Mouse (Mus musculus): ENCODE measurements around the gene Acss1. TPM values are rescaled to one million over a fixed set of nuclear protein-coding genes. Genes with fewer than 3 reads are reported as not detected.

Gene Acss1
- polyA plus RNA-seq, 1 experiment: not detected

GRCm38 (mm10) chr2:150688541-150689186 lies 20.4 kb upstream of the Acss1 start:
- Histone ChIP-seq H3K79me2 (ENCODE audit: control insufficient read depth, insufficient read depth) (no peaks in the 10 kb centered on the region), H3K4me3 (ENCODE audit: insufficient read depth, poor library complexity, severe bottlenecking) (no peak overlapping the region), H3ac (ENCODE audit: control insufficient read depth, insufficient read length, low read depth) (no peak overlapping the region), H3K79me3 (ENCODE audit: low read depth) (no peaks in the 10 kb centered on the region), H3K36me3 (ENCODE audit: control insufficient read depth, insufficient read depth) (no peaks in the 10 kb centered on the region), H3K27me3 (ENCODE audit: control insufficient read depth, insufficient read depth, insufficient read length) (peaks cover 45% of the 10 kb centered on the region)
- TF ChIP-seq CTCF (IDR thresholded peaks at IDR 0.05; ENCODE audit: control insufficient read depth, insufficient read depth, insufficient read length): no peak
- no peak for TF ChIP-seq CEBPB (IDR thresholded peaks at IDR 0.05; ENCODE audit: low read depth)
- no peak for TF ChIP-seq MYOD1 (IDR thresholded peaks at IDR 0.05; ENCODE audit: control insufficient read depth, insufficient read length, low read depth)
- no peak for TF ChIP-seq MAX (IDR thresholded peaks at IDR 0.05)
- no peak for TF ChIP-seq FOSL1 (IDR thresholded peaks at IDR 0.05; ENCODE audit: insufficient read depth, low read length, poor library complexity, severe bottlenecking)
- no peak for TF ChIP-seq MYOG (IDR thresholded peaks at IDR 0.05; ENCODE audit: control insufficient read depth, extremely low read depth, insufficient read length)
- TF ChIP-seq USF1 (IDR thresholded peaks at IDR 0.05; ENCODE audit: low read depth): no peak

GRCm38 (mm10) chr2:150687871-150688540 lies 19.7 kb upstream of the Acss1 start:
- Histone ChIP-seq H3K79me3 (ENCODE audit: low read depth) (no peaks in the 10 kb centered on the region), H3K36me3 (ENCODE audit: control insufficient read depth, insufficient read depth) (no peaks in the 10 kb centered on the region), H3K4me3 (ENCODE audit: insufficient read depth, poor library complexity, severe bottlenecking) (no peak overlapping the region), H3K27me3 (ENCODE audit: control insufficient read depth, insufficient read depth, insufficient read length) (peaks cover 45% of the 10 kb centered on the region), H3ac (ENCODE audit: control insufficient read depth, insufficient read length, low read depth) (no peak overlapping the region), H3K79me2 (ENCODE audit: control insufficient read depth, insufficient read depth) (no peaks in the 10 kb centered on the region)
- TF ChIP-seq MAX (IDR thresholded peaks at IDR 0.05): no peak
- no peak for TF ChIP-seq CEBPB (IDR thresholded peaks at IDR 0.05; ENCODE audit: low read depth)
- TF ChIP-seq MYOD1 (IDR thresholded peaks at IDR 0.05; ENCODE audit: control insufficient read depth, insufficient read length, low read depth): no peak
- TF ChIP-seq USF1 (IDR thresholded peaks at IDR 0.05; ENCODE audit: low read depth): no peak
- no peak for TF ChIP-seq FOSL1 (IDR thresholded peaks at IDR 0.05; ENCODE audit: insufficient read depth, low read length, poor library complexity, severe bottlenecking)
- no peak for TF ChIP-seq CTCF (IDR thresholded peaks at IDR 0.05; ENCODE audit: control insufficient read depth, insufficient read depth, insufficient read length)
- TF ChIP-seq MYOG (IDR thresholded peaks at IDR 0.05; ENCODE audit: control insufficient read depth, extremely low read depth, insufficient read length): no peak

- H3K4me3 ChIP-seq (ENCODE audit: insufficient read depth, poor library complexity, severe bottlenecking): no peak overlapping the region
- peaks cover 37% of the 10 kb centered on the region for H3K27me3 ChIP-seq (ENCODE audit: control insufficient read depth, insufficient read depth, insufficient read length)
- no peaks in the 10 kb centered on the region for H3K79me3 ChIP-seq (ENCODE audit: low read depth)
- no peak overlapping the region for H3ac ChIP-seq (ENCODE audit: control insufficient read depth, insufficient read length, low read depth)
- TF ChIP-seq FOSL1 (IDR thresholded peaks at IDR 0.05; ENCODE audit: insufficient read depth, low read length, poor library complexity, severe bottlenecking) (no peak), MYOG (IDR thresholded peaks at IDR 0.05; ENCODE audit: control insufficient read depth, extremely low read depth, insufficient read length) (no peak), MAX (IDR thresholded peaks at IDR 0.05) (no peak), USF1 (IDR thresholded peaks at IDR 0.05; ENCODE audit: low read depth) (no peak), CTCF (IDR thresholded peaks at IDR 0.05; ENCODE audit: control insufficient read depth, insufficient read depth, insufficient read length) (no peak), MYOD1 (IDR thresholded peaks at IDR 0.05; ENCODE audit: control insufficient read depth, insufficient read length, low read depth) (no peak), CEBPB (IDR thresholded peaks at IDR 0.05; ENCODE audit: low read depth) (no peak)
- H3K36me3 ChIP-seq (ENCODE audit: control insufficient read depth, insufficient read depth): no peaks in the 10 kb centered on the region
- H3K79me2 ChIP-seq (ENCODE audit: control insufficient read depth, insufficient read depth): no peaks in the 10 kb centered on the region
Measured at GRCm38 (mm10) chr2:150685389-150685788, 17.1 kb upstream of the Acss1 start.

GRCm38 (mm10) chr2:150684451-150684850 lies 16.2 kb upstream of the Acss1 start:
- TF ChIP-seq USF1 (IDR thresholded peaks at IDR 0.05; ENCODE audit: low read depth) (no peak), MYOD1 (IDR thresholded peaks at IDR 0.05; ENCODE audit: control insufficient read depth, insufficient read length, low read depth) (no peak), CTCF (IDR thresholded peaks at IDR 0.05; ENCODE audit: control insufficient read depth, insufficient read depth, insufficient read length) (no peak), CEBPB (IDR thresholded peaks at IDR 0.05; ENCODE audit: low read depth) (no peak), FOSL1 (IDR thresholded peaks at IDR 0.05; ENCODE audit: insufficient read depth, low read length, poor library complexity, severe bottlenecking) (no peak), MYOG (IDR thresholded peaks at IDR 0.05; ENCODE audit: control insufficient read depth, extremely low read depth, insufficient read length) (no peak), MAX (IDR thresholded peaks at IDR 0.05) (no peak)
- no peak overlapping the region for H3ac ChIP-seq (ENCODE audit: control insufficient read depth, insufficient read length, low read depth)
- no peaks in the 10 kb centered on the region for H3K79me3 ChIP-seq (ENCODE audit: low read depth)
- H3K36me3 ChIP-seq (ENCODE audit: control insufficient read depth, insufficient read depth): no peaks in the 10 kb centered on the region
- H3K4me3 ChIP-seq (ENCODE audit: insufficient read depth, poor library complexity, severe bottlenecking): no peak overlapping the region
- peaks cover 29% of the 10 kb centered on the region for H3K27me3 ChIP-seq (ENCODE audit: control insufficient read depth, insufficient read depth, insufficient read length)
- no peaks in the 10 kb centered on the region for H3K79me2 ChIP-seq (ENCODE audit: control insufficient read depth, insufficient read depth)

- H3K27me3 ChIP-seq (ENCODE audit: control insufficient read depth, insufficient read depth, insufficient read length): peaks cover 11% of the 10 kb centered on the region
- H3K36me3 ChIP-seq (ENCODE audit: control insufficient read depth, insufficient read depth): no peaks in the 10 kb centered on the region
- no peak overlapping the region for H3ac ChIP-seq (ENCODE audit: control insufficient read depth, insufficient read length, low read depth)
- TF ChIP-seq FOSL1 (IDR thresholded peaks at IDR 0.05; ENCODE audit: insufficient read depth, low read length, poor library complexity, severe bottlenecking): no peak
- no peak for TF ChIP-seq CEBPB (IDR thresholded peaks at IDR 0.05; ENCODE audit: low read depth)
- no peak for TF ChIP-seq MAX (IDR thresholded peaks at IDR 0.05)
- no peak for TF ChIP-seq CTCF (IDR thresholded peaks at IDR 0.05; ENCODE audit: control insufficient read depth, insufficient read depth, insufficient read length)
- no peak for TF ChIP-seq USF1 (IDR thresholded peaks at IDR 0.05; ENCODE audit: low read depth)
- no peak for TF ChIP-seq MYOG (IDR thresholded peaks at IDR 0.05; ENCODE audit: control insufficient read depth, extremely low read depth, insufficient read length)
- TF ChIP-seq MYOD1 (IDR thresholded peaks at IDR 0.05; ENCODE audit: control insufficient read depth, insufficient read length, low read depth): no peak
- H3K4me3 ChIP-seq (ENCODE audit: insufficient read depth, poor library complexity, severe bottlenecking): no peak overlapping the region
- no peaks in the 10 kb centered on the region for H3K79me3 ChIP-seq (ENCODE audit: low read depth)
- H3K79me2 ChIP-seq (ENCODE audit: control insufficient read depth, insufficient read depth): no peaks in the 10 kb centered on the region
Measured at GRCm38 (mm10) chr2:150681581-150681980, 13.3 kb upstream of the Acss1 start.
